17 mouse cellular contexts compared by ENCODE assay signal in the genomic region with DNA sequence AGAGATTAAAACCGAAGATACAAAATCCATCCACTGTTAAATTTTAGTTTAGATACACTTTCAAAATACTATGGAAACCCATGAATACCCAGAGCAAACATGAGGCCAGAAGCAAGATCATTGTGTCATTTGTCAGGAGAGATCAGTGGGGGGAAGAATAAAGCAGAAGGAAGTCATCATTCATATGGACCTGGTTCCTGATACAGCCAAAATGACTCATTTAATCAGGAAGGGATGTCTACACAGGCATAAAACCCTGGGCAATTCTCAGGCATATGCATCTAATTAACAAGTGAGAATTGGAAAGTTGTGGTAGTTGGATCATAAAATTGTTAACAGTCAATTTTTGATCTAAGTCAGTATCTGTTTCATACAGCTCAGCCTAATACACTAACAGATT.
"Had no signal": no experiment of that assay in that cellular context is flagged by ENCODE, and none has a peak within 500 bp of the region (broad histone marks: within the 10 kb centered on the region; RNA-seq: fewer than 3 reads in every experiment).

No protein-coding gene starts in this region.

- ATAC-seq: hindbrain, embryonic 16.5 days; inflammation-experienced regulatory T-cells, adult 6 months; intestine, embryonic 15.5 days; intestine, postnatal 0 days; liver, embryonic 12.5 days had no signal

- DNase-seq: gastrocnemius, adult 2 months; gastrocnemius, postnatal 14 days; gastrocnemius, postnatal 36 days; heart, adult 18-20 months; heart, postnatal 10 days; heart, postnatal 4 days; kidney, adult 18-20 months; kidney, adult 8-10 months; kidney, postnatal 10 days; kidney, postnatal 25 days; kidney, postnatal 4 days; left cerebral cortex, postnatal 4 days had no signal
